Mouse (Mus musculus): ENCODE measurements around the gene Prg2. TPM values are rescaled to one million over a fixed set of nuclear protein-coding genes. Genes with fewer than 3 reads are reported as not detected.

Prg2 gene
- polyA plus RNA-seq, 1 experiment from 2014 or later: 0.48 TPM

GRCm38 (mm10) chr2:85011906-85012604 is 31.8 kb downstream of the Prg2 start:
- Histone ChIP-seq H3K36me3 (no peaks in the 10 kb centered on the region), H3K9me3 (no peaks in the 10 kb centered on the region), H3K9ac (no peak overlapping the region; the same call in 1 of the 2 replicates), H3K4me3 (no peak overlapping the region), H3K4me2 (no peak overlapping the region), H3K4me1 (replicated peaks) (no peaks in the 10 kb centered on the region), H3K27me3 (no peaks in the 10 kb centered on the region), H3K27ac (no peak overlapping the region)
- no peak for ATAC-seq (ENCODE audit: low FRiP score)
- WGBS: 81% methylated on average over 9 of the region's 9 CpGs

GRCm38 (mm10) chr2:85012679-85013078 is 32.4 kb downstream of the Prg2 start:
- H3K9me3 ChIP-seq: no peaks in the 10 kb centered on the region
- H3K9ac ChIP-seq: no peak overlapping the region
- H3K36me3 ChIP-seq: no peaks in the 10 kb centered on the region
- WGBS: 89% methylated on average over 14 of the region's 14 CpGs
- no peaks in the 10 kb centered on the region for H3K27me3 ChIP-seq
- no peaks in the 10 kb centered on the region for H3K4me1 ChIP-seq (replicated peaks)
- no peak for ATAC-seq (ENCODE audit: low FRiP score)
- H3K4me2 ChIP-seq: no peak overlapping the region
- H3K27ac ChIP-seq: no peak overlapping the region
- no peak overlapping the region for H3K4me3 ChIP-seq

GRCm38 (mm10) chr2:85013826-85014587 is 33.7 kb downstream of the Prg2 start:
- no peak for ATAC-seq (ENCODE audit: low FRiP score)
- H3K4me3 ChIP-seq: no peak overlapping the region
- H3K36me3 ChIP-seq: no peaks in the 10 kb centered on the region
- no peaks in the 10 kb centered on the region for H3K4me1 ChIP-seq (replicated peaks)
- H3K9ac ChIP-seq: no peak overlapping the region
- H3K27ac ChIP-seq: no peak overlapping the region
- no peaks in the 10 kb centered on the region for H3K9me3 ChIP-seq
- WGBS: 86% methylated on average over 5 of the region's 5 CpGs
- no peaks in the 10 kb centered on the region for H3K27me3 ChIP-seq
- H3K4me2 ChIP-seq: no peak overlapping the region

GRCm38 (mm10) chr2:85014588-85014982 is 34.3 kb downstream of the Prg2 start:
- ATAC-seq (ENCODE audit: low FRiP score): no peak
- Histone ChIP-seq H3K4me3 (no peak overlapping the region), H3K4me2 (no peak overlapping the region), H3K36me3 (no peaks in the 10 kb centered on the region), H3K4me1 (replicated peaks) (no peaks in the 10 kb centered on the region), H3K27ac (no peak overlapping the region), H3K9ac (no peak overlapping the region), H3K9me3 (no peaks in the 10 kb centered on the region), H3K27me3 (no peaks in the 10 kb centered on the region)
- WGBS: 67% methylated on average over 3 of the region's 3 CpGs

GRCm38 (mm10) chr2:85022043-85022442 is 41.8 kb downstream of the Prg2 start:
- no peak overlapping the region for H3K4me2 ChIP-seq
- no peak overlapping the region for H3K27ac ChIP-seq
- no peaks in the 10 kb centered on the region for H3K4me1 ChIP-seq (replicated peaks)
- no peaks in the 10 kb centered on the region for H3K36me3 ChIP-seq
- H3K9ac ChIP-seq: no peak overlapping the region; the same call in 1 of the 2 replicates
- WGBS: 19% methylated on average over 4 of the region's 4 CpGs
- no peaks in the 10 kb centered on the region for H3K27me3 ChIP-seq
- no peak overlapping the region for H3K4me3 ChIP-seq
- H3K9me3 ChIP-seq: no peaks in the 10 kb centered on the region
- no peak; the same call in 1 of the 2 replicates for ATAC-seq (ENCODE audit: low FRiP score)

GRCm38 (mm10) chr2:85026178-85026577 is 45.9 kb downstream of the Prg2 start:
- ATAC-seq (ENCODE audit: low FRiP score): no peak
- H3K9me3 ChIP-seq: no peaks in the 10 kb centered on the region
- WGBS: 85% methylated on average over 3 of the region's 3 CpGs
- H3K4me3 ChIP-seq: no peak overlapping the region
- H3K27ac ChIP-seq: no peak overlapping the region
- H3K27me3 ChIP-seq: 0 out of 2 replicates have a peak, but pooled peaks cover 3% of the 10 kb centered on the region
- no peaks in the 10 kb centered on the region for H3K4me1 ChIP-seq (replicated peaks)
- H3K36me3 ChIP-seq: no peaks in the 10 kb centered on the region
- H3K9ac ChIP-seq: no peak overlapping the region
- H3K4me2 ChIP-seq: no peak overlapping the region

- H3K4me1 ChIP-seq (replicated peaks): no peaks in the 10 kb centered on the region
- WGBS: 79% methylated on average over 5 of the region's 5 CpGs
- H3K4me2 ChIP-seq: no peak overlapping the region
- 0 out of 2 replicates have a peak, but pooled peaks cover 3% of the 10 kb centered on the region for H3K27me3 ChIP-seq
- no peak overlapping the region for H3K27ac ChIP-seq
- no peak overlapping the region for H3K9ac ChIP-seq
- H3K36me3 ChIP-seq: no peaks in the 10 kb centered on the region
- H3K4me3 ChIP-seq: no peak overlapping the region
- no peak for ATAC-seq (ENCODE audit: low FRiP score)
- no peaks in the 10 kb centered on the region for H3K9me3 ChIP-seq
These were observed 47.0 kb downstream of the Prg2 start for GRCm38 (mm10) chr2:85027281-85027680.

- no peak for ATAC-seq (ENCODE audit: low FRiP score)
- Histone ChIP-seq H3K9ac (no peak overlapping the region), H3K36me3 (no peaks in the 10 kb centered on the region), H3K9me3 (no peaks in the 10 kb centered on the region), H3K4me1 (replicated peaks) (no peaks in the 10 kb centered on the region), H3K27me3 (0 out of 2 replicates have a peak, but pooled peaks cover 3% of the 10 kb centered on the region), H3K4me2 (no peak overlapping the region), H3K27ac (no peak overlapping the region), H3K4me3 (no peak overlapping the region)
- WGBS: 56% methylated on average over 6 of the region's 6 CpGs
These were observed 49.6 kb downstream of the Prg2 start for GRCm38 (mm10) chr2:85029897-85030296.

GRCm38 (mm10) chr2:85030989-85031388 is 50.7 kb downstream of the Prg2 start:
- Histone ChIP-seq H3K27me3 (0 out of 2 replicates have a peak, but pooled peaks cover 3% of the 10 kb centered on the region), H3K4me2 (no peak overlapping the region), H3K4me1 (replicated peaks) (peaks cover 4% of the 10 kb centered on the region), H3K36me3 (no peaks in the 10 kb centered on the region), H3K9ac (no peak overlapping the region), H3K27ac (no peak overlapping the region), H3K9me3 (no peaks in the 10 kb centered on the region), H3K4me3 (no peak overlapping the region)
- ATAC-seq (ENCODE audit: low FRiP score): no peak
- WGBS: 74% methylated on average over 6 of the region's 6 CpGs

GRCm38 (mm10) chr2:85033121-85033520 is 52.9 kb downstream of the Prg2 start:
- no peaks in the 10 kb centered on the region for H3K36me3 ChIP-seq
- 82% methylated on average over 2 of the region's 2 CpGs for WGBS
- ATAC-seq (ENCODE audit: low FRiP score): no peak

More at GRCm38 (mm10) chr2:85033121-85033520, 52.9 kb downstream of the Prg2 start:
- peaks cover 16% of the 10 kb centered on the region for H3K4me1 ChIP-seq (replicated peaks)
- H3K4me2 ChIP-seq: no peak overlapping the region
- H3K4me3 ChIP-seq: no peak overlapping the region
- no peak overlapping the region for H3K9ac ChIP-seq
- no peaks in the 10 kb centered on the region for H3K27me3 ChIP-seq
- H3K27ac ChIP-seq: no peak overlapping the region
- H3K9me3 ChIP-seq: no peaks in the 10 kb centered on the region
